8 mouse cellular contexts compared by ENCODE assay signal in the genomic region with DNA sequence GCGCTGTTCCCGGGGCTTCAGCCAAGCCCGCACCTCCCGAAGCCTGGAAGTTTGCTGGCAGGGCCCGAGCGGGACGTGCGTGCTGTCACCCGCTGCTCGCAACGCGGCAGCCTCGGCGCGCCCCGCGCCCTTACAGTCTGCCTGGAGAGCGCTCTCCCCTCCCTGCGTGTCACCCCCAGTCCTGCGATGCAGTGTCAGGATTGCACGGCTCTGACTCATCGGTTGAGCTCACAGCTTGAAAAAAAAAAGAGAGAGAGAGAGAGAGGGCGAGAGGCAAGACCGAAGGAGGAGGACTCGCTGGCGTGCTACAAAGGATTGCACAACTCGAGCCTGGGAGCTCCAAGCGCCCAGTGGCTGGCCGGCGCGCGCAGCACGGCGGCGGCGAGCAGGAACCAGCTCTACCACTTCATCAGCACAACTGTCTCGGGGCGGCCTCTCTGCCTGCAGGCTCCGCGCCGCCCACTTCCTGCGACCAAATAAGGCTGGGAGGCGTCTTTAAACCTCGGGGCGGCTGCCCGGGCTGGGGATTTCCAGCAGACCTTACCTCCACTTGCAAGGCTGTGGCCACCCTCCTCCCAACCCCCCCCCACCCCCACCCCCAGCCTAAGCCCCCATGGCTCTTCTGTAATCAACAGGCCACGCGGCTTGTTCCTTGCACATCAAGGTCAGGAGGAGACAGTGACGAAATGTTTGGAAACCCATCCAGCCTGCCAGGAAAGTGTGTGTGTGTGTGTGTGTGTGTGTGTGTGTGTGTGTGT. TPM values are rescaled to one million over a fixed set of nuclear protein-coding genes. Genes with fewer than 3 reads are reported as not detected.
DNase-seq lines count a peak whose midpoint lies in the region; ATAC-seq and TF ChIP-seq lines count a peak whose summit lies in the region.

No protein-coding gene starts in this region.

- H3K9ac ChIP-seq in lung, postnatal 0 days (replicated peaks; ENCODE audit: low read depth), result peak overlapping the region; percentile 82

- H3K9me3 ChIP-seq in hindbrain, embryonic 10.5 days, result no peaks in the 10 kb centered on the region
- no peaks in the 10 kb centered on the region for H3K9me3 ChIP-seq in lung, postnatal 0 days (ENCODE audit: low read length)

- H3K4me2 ChIP-seq in lung, postnatal 0 days (replicated peaks; ENCODE audit: low read depth, low read length), result peak overlapping the region; percentile 99

- H3K27ac ChIP-seq in hindbrain, embryonic 10.5 days, result peak overlapping the region; percentile 94
- peak overlapping the region; percentile 99 for H3K27ac ChIP-seq in lung, postnatal 0 days (ENCODE audit: low read length)

- peak; percentile 99 for DNase-seq in Muller cell, postnatal 12 days (ENCODE audit: inconsistent ontology term)
- peak; percentile 92 for DNase-seq in cerebellum, adult 9-11 months
- DNase-seq in hindbrain, embryonic 10.5 days (ENCODE audit: low spot score), result peak; percentile 93
- peak; percentile 85 to 88 for DNase-seq in layer of hippocampus, postnatal 10 days (ENCODE audit: low spot score in 2 of 2)
- DNase-seq in lung, postnatal 0 days (ENCODE audit: low spot score), result peak; percentile 100
- DNase-seq in ovary, postnatal 10 days (ENCODE audit: low spot score), result peak; percentile 71
- peak; percentile 92 for DNase-seq in thymus, postnatal 0 days (ENCODE audit: low spot score)

- ATAC-seq in frontal cortex, adult (ENCODE audit: low TSS enrichment), result peak; percentile 86
- ATAC-seq in lung, postnatal 0 days, result peak; percentile 94

- WGBS in hindbrain, embryonic 10.5 days, result 0% methylated on average over 49 of the region's 49 CpGs
- under 1% methylated on average over 44 of the region's 49 CpGs for WGBS in lung, postnatal 0 days

- TF ChIP-seq CTCF in lung, postnatal 0 days (IDR thresholded peaks at IDR 0.05), result peak; percentile 10; the same call in 1 of the 2 replicates

- H3K27me3 ChIP-seq in hindbrain, embryonic 10.5 days (ENCODE audit: insufficient read depth, poor library complexity, severe bottlenecking), result no peaks in the 10 kb centered on the region
- H3K27me3 ChIP-seq in lung, postnatal 0 days (replicated peaks; ENCODE audit: insufficient read depth, low read length), result no peaks in the 10 kb centered on the region

- no peaks in the 10 kb centered on the region for H3K36me3 ChIP-seq in hindbrain, embryonic 10.5 days
- H3K36me3 ChIP-seq in lung, postnatal 0 days (ENCODE audit: insufficient read depth, low read length), result no peaks in the 10 kb centered on the region

- peaks cover 93% of the 10 kb centered on the region for H3K4me1 ChIP-seq in hindbrain, embryonic 10.5 days (replicated peaks)
- H3K4me1 ChIP-seq in lung, postnatal 0 days (ENCODE audit: insufficient read depth, low read depth, low read length), result peaks cover 54% of the 10 kb centered on the region

- TF ChIP-seq EP300 in lung, postnatal 0 days (IDR thresholded peaks at IDR 0.05), result peak; percentile 76

- peak overlapping the region; percentile 83 for H3K4me3 ChIP-seq in hindbrain, embryonic 10.5 days
- peak overlapping the region; percentile 82 for H3K4me3 ChIP-seq in lung, postnatal 0 days (ENCODE audit: low read depth, low read length)

RNA-seq across cellular contexts. Expression of a gene that starts 24.9 kb away (rescaled TPM):
- 6.5 and 8.2 TPM in 2 replicates for polyA plus RNA-seq in hindbrain, embryonic 10.5 days (2016; fragmentation: Nextera tagmentation; extraction: Ambion mirVana)
- total RNA-seq in layer of hippocampus, postnatal 10 days (2021), result 10 to 100 TPM; 13.3 to 13.5 TPM
- 5.9 and 6.7 TPM in 2 replicates for polyA plus RNA-seq in lung, postnatal 0 days (2015; fragmentation: Nextera tagmentation; extraction: Ambion mirVana)
- 5.1 and 6.3 TPM in 2 replicates for polyA plus RNA-seq in thymus, postnatal 0 days (2015; fragmentation: Nextera tagmentation; extraction: Ambion mirVana)

RNA-seq across cellular contexts. Expression of a gene that starts 45.5 kb away (rescaled TPM):
- 3.1 and 3.6 TPM in 2 replicates for polyA plus RNA-seq in hindbrain, embryonic 10.5 days (2016; fragmentation: Nextera tagmentation; extraction: Ambion mirVana)
- 1 to 10 TPM; 5.9 to 6.6 TPM for total RNA-seq in layer of hippocampus, postnatal 10 days (2021)
- 1.9 and 2.9 TPM in 2 replicates for polyA plus RNA-seq in lung, postnatal 0 days (2015; fragmentation: Nextera tagmentation; extraction: Ambion mirVana)
- 0.18 and 0.22 TPM in 2 replicates for polyA plus RNA-seq in thymus, postnatal 0 days (2015; fragmentation: Nextera tagmentation; extraction: Ambion mirVana)

Comparison
In these comparisons a context has a peak if more than half of its experiments do, and no peak if none do; other contexts are left out.
1. Peak in every context shown above with its lines: DNase-seq, ATAC-seq, H3K4me3 ChIP-seq and H3K27ac ChIP-seq.